Comparison of ENCODE assay signal across 9 mouse cellular contexts in the genomic region with DNA sequence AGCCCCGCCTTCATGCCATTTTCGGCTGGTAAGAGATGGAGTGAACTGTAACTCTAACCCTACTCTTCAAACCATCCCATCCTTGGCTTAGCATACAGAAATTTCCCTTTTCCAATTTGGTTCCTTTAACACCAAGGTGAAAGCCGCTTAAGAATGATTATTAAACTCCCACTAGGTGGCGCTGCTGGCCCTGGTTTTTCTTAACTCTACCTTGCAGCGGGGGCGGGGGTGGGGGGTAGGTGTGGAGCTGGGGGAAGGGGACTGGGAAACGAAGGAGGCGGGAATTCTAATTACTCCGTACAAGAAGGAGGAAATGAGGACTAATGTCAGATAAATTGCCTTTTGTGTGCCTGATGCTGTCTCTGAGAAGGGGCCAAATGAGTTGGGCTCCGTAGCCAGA. TPM values are rescaled to one million over a fixed set of nuclear protein-coding genes. Genes with fewer than 3 reads are reported as not detected.
DNase-seq lines count a peak whose midpoint lies in the region; TF ChIP-seq lines count a peak whose summit lies in the region.
"Had no signal": no experiment of that assay in that cellular context is flagged by ENCODE, and none has a peak within 500 bp of the region (broad histone marks: within the 10 kb centered on the region; RNA-seq: fewer than 3 reads in every experiment).

No protein-coding gene starts in this region.

- DNase-seq in gastrocnemius, adult 2 months: peak; percentile 67
- no peak for DNase-seq in gastrocnemius, adult 8-10 months (ENCODE audit: low spot score in 2 of 2)
- peak; percentile 59 for DNase-seq in 416B (ENCODE audit: low read depth)
- peak; percentile 73 for DNase-seq in adrenal gland, postnatal 10 days
- peak; percentile 53 for DNase-seq in embryo, embryonic 9.5 days (ENCODE audit: extremely low spot score)
- peak; percentile 67 for DNase-seq in kidney, adult 9 months
- peak; percentile 67 for DNase-seq in lung, postnatal 10 days
- DNase-seq in thymus, postnatal 14 days: peak; percentile 40

- no peak overlapping the region for H3K27ac ChIP-seq in gastrocnemius, adult 2 months
- H3K27ac ChIP-seq: limb, embryonic 12.5 days had no signal

- peak; percentile 65 for TF ChIP-seq CTCF in gastrocnemius, adult 2 months (IDR thresholded peaks at IDR 0.05)

- no peak overlapping the region for H3K4me3 ChIP-seq in gastrocnemius, adult 2 months
- H3K4me3 ChIP-seq: limb, embryonic 12.5 days had no signal

- intact Hi-C loops in gastrocnemius, adult 2 months (cut with DNase I): loop anchor here (2.0 kb wide), 3 partner anchors 26 to 152 kb away; no protein-coding TSS in a partner anchor

RNA-seq across cellular contexts. Expression of a gene that starts 12.9 kb away (rescaled TPM):
- total RNA-seq in gastrocnemius, adult 2 months (2021): under 1 TPM; 0.50 to 0.64 TPM
- total RNA-seq in gastrocnemius, adult 8-10 months (2022): 1 to 10 TPM in 2 of 4 experiments, under 1 TPM in 2; 0.34 to 1.2 (median 0.77) TPM
- total RNA-seq in adrenal gland, postnatal 10 days (2021): 100 to 1,000 TPM; 291 to 323 TPM

RNA-seq across cellular contexts. Expression of a gene that starts 20.9 kb away (rescaled TPM):
- total RNA-seq in gastrocnemius, adult 2 months (2021): not detected
- total RNA-seq in gastrocnemius, adult 8-10 months (2022): not detected
- total RNA-seq in adrenal gland, postnatal 10 days (2021): not detected

RNA-seq across cellular contexts. Expression of a gene that starts 34.0 kb away (rescaled TPM):
- 100 to 1,000 TPM in 1 of 2 experiments, 10 to 100 TPM in 1; 97.6 to 119 TPM for total RNA-seq in gastrocnemius, adult 2 months (2021)
- total RNA-seq in gastrocnemius, adult 8-10 months (2022): 100 to 1,000 TPM; 119 to 120 (median 119) TPM
- total RNA-seq in adrenal gland, postnatal 10 days (2021): 10 to 100 TPM; 88.9 to 90.2 TPM

RNA-seq across cellular contexts. Expression of a gene that starts 46.1 kb away (rescaled TPM):
- total RNA-seq in gastrocnemius, adult 2 months (2021): 1 to 10 TPM; 5.7 to 6.5 TPM
- 1 to 10 TPM; 4.3 to 5.8 (median 4.7) TPM for total RNA-seq in gastrocnemius, adult 8-10 months (2022)
- total RNA-seq in adrenal gland, postnatal 10 days (2021): 10 to 100 TPM; 36.1 to 42.0 TPM

RNA-seq across cellular contexts. Expression of a gene that starts 48.3 kb away (rescaled TPM):
- under 1 TPM in 1 of 2 experiments, not detected in 1; 0.18 TPM for total RNA-seq in gastrocnemius, adult 2 months (2021)
- total RNA-seq in gastrocnemius, adult 8-10 months (2022): not detected
- total RNA-seq in adrenal gland, postnatal 10 days (2021): not detected

Comparison
In these comparisons a context has a peak if more than half of its experiments do, and no peak if none do; other contexts are left out.
1. DNase-seq: peak in gastrocnemius, adult 2 months (single experiment), 416B (single experiment), adrenal gland, postnatal 10 days (single experiment), embryo, embryonic 9.5 days (single experiment), kidney, adult 9 months (single experiment), lung, postnatal 10 days (single experiment) and thymus, postnatal 14 days (single experiment); none in gastrocnemius, adult 8-10 months (0 of 2).
2. RNA of a gene that starts 12.9 kb away (total RNA-seq): 291 to 323 TPM in adrenal gland, postnatal 10 days; 0.34 to 1.2 TPM in gastrocnemius, adult 8-10 months and 0.50 to 0.64 TPM in gastrocnemius, adult 2 months; every median in the first group is over 100 times any median in the second.